Mouse (Mus musculus): ENCODE data around the gene Snrnp70.
"Not testable (repeated sequence)": the region's sequence is repeated elsewhere in the genome, so short reads cannot be mapped to it uniquely, and the experiment has no call there.

DNA sequence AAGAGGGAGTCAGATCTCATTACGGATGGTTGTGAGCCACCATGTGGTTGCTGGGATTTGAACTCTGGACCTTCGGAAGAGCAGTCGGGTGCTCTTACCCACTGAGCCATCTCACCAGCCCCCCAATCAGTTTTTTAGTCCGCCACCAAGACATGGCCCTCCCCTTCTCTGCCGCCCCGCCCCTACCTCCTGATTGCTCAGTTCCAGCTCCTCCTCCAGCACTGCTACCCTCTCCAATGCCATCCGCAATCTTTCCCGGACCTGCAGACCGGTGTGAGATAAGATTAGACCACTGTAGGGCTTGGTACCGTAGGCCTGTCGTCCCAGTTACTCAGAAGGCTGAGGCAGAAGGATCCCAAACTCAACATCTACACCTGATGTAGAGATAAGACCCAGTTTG lies 36.5 kb downstream of the Snrnp70 start:
- TF ChIP-seq CTCF, EP300 (IDR thresholded peaks at IDR 0.05): not testable (repeated sequence)

Measured in lung, postnatal 0 days (tissue).